In genomic region chr1:179917481-179917880, GRCm38 (mm10) we compare ENCODE assay signal across 22 mouse cellular contexts. TPM values are rescaled to one million over a fixed set of nuclear protein-coding genes. Genes with fewer than 3 reads are reported as not detected.
DNase-seq lines count a peak whose midpoint lies in the region; ATAC-seq and TF ChIP-seq lines count a peak whose summit lies in the region.
"Had no signal": no experiment of that assay in that cellular context is flagged by ENCODE, and none has a peak within 500 bp of the region (broad histone marks: within the 10 kb centered on the region; RNA-seq: fewer than 3 reads in every experiment).

No protein-coding gene starts in this region.

- H3K36me3 ChIP-seq in forebrain, postnatal 0 days (ENCODE audit: insufficient read depth), result no peaks in the 10 kb centered on the region
- H3K36me3 ChIP-seq: embryonic facial prominence, embryonic 10.5 days; heart, embryonic 15.5 days; limb, embryonic 10.5 days; liver, embryonic 15.5 days; lung, embryonic 15.5 days; neural tube, embryonic 15.5 days had no signal

- DNase-seq in gastrocnemius, postnatal 4 days (ENCODE audit: low spot score in 2 of 2), result peak; percentile 5 to 13
- no peak for DNase-seq in gastrocnemius, postnatal 36 days
- peak; percentile 17 to 20 for DNase-seq in right cerebral cortex, postnatal 10 days (ENCODE audit: low spot score in 2 of 2)
- no peak for DNase-seq in right cerebral cortex, postnatal 25 days
- DNase-seq in cerebellum, adult 18-20 months, result peak; percentile 49 to 55
- DNase-seq in cerebellum, postnatal 25 days, result peak; percentile 54 to 57
- no peak for DNase-seq in forebrain, postnatal 0 days
- DNase-seq: adrenal gland, postnatal 36 days; gastrocnemius, postnatal 25 days; heart, postnatal 36 days; kidney, adult 18-20 months; liver had no signal

- no peaks in the 10 kb centered on the region for H3K4me1 ChIP-seq in forebrain, postnatal 0 days (ENCODE audit: insufficient read depth)
- H3K4me1 ChIP-seq: limb, embryonic 10.5 days; liver, embryonic 15.5 days; lung, embryonic 15.5 days; neural tube, embryonic 15.5 days had no signal

- intact Hi-C loops in gastrocnemius, postnatal 36 days (cut with DNase I), result no loop called here

- H3K27me3 ChIP-seq in forebrain, postnatal 0 days (ENCODE audit: insufficient read depth, low read length), result no peaks in the 10 kb centered on the region
- H3K27me3 ChIP-seq: heart, embryonic 15.5 days; liver, embryonic 15.5 days; lung, embryonic 15.5 days; neural tube, embryonic 15.5 days had no signal

- 79% methylated on average over 11 of the region's 11 CpGs for WGBS in forebrain, postnatal 0 days

- H3K4me2 ChIP-seq in forebrain, postnatal 0 days (ENCODE audit: low read depth), result no peak overlapping the region
- H3K4me2 ChIP-seq: heart, embryonic 15.5 days; hindbrain, embryonic 14.5 days; liver, embryonic 15.5 days; lung, embryonic 15.5 days; neural tube, embryonic 15.5 days had no signal

- no peak overlapping the region for H3K9ac ChIP-seq in forebrain, postnatal 0 days
- H3K9ac ChIP-seq: heart, embryonic 15.5 days; hindbrain, embryonic 14.5 days; liver, embryonic 15.5 days; lung, embryonic 15.5 days; neural tube, embryonic 15.5 days had no signal

- H3K27ac ChIP-seq in forebrain, postnatal 0 days (ENCODE audit: low read depth, low read length), result no peak overlapping the region
- H3K27ac ChIP-seq: embryonic facial prominence, embryonic 10.5 days; heart, embryonic 15.5 days; hindbrain, embryonic 14.5 days; limb, embryonic 10.5 days; liver, embryonic 15.5 days; lung, embryonic 15.5 days; neural tube, embryonic 15.5 days had no signal

- no peak overlapping the region for H3K4me3 ChIP-seq in forebrain, postnatal 0 days (ENCODE audit: low read depth, low read length)
- H3K4me3 ChIP-seq: embryonic facial prominence, embryonic 10.5 days; heart, embryonic 15.5 days; limb, embryonic 10.5 days; liver, embryonic 15.5 days; lung, embryonic 15.5 days; neural tube, embryonic 15.5 days had no signal

- no peak for TF ChIP-seq CTCF in forebrain, postnatal 0 days (IDR thresholded peaks at IDR 0.05; ENCODE audit: low read depth)

- H3K9me3 ChIP-seq in forebrain, postnatal 0 days (ENCODE audit: low read length), result no peaks in the 10 kb centered on the region
- H3K9me3 ChIP-seq: embryonic facial prominence, embryonic 10.5 days; heart, embryonic 15.5 days; limb, embryonic 10.5 days; liver, embryonic 15.5 days; lung, embryonic 15.5 days; neural tube, embryonic 15.5 days had no signal

- ATAC-seq in forebrain, postnatal 0 days, result no peak
- no peak for ATAC-seq in megakaryocyte, adult 5-6 weeks (ENCODE audit: poor library complexity, severe bottlenecking)
- ATAC-seq: forebrain, embryonic 16.5 days; inflammation-experienced regulatory T-cells, adult 6 months had no signal

RNA-seq across cellular contexts. Expression of gene Cdc42bpa, which starts 42.8 kb away (rescaled TPM):
- total RNA-seq in gastrocnemius, postnatal 4 days (2021), result 10 to 100 TPM; 54.1 to 61.6 TPM
- total RNA-seq in gastrocnemius, postnatal 36 days (2021), result 10 to 100 TPM; 21.7 to 21.9 TPM
- total RNA-seq in forebrain, postnatal 0 days (2014; rRNA removed), result 92.9 and 111 TPM in 2 replicates
- polyA plus RNA-seq in forebrain, postnatal 0 days (2015; fragmentation: Nextera tagmentation; extraction: Ambion mirVana), result 14.0 and 25.2 TPM in 2 replicates
- 1.6 and 2.7 TPM in 2 replicates for total RNA-seq in megakaryocyte, adult 5-6 weeks (2015)
- 1.0 and 2.8 TPM in 2 replicates for total RNA-seq in megakaryocyte, adult 5-6 weeks (2017)

Comparison
In these comparisons a context has a peak if more than half of its experiments do, and no peak if none do; other contexts are left out.
1. DNase-seq: peak in gastrocnemius, postnatal 4 days (2 of 2), right cerebral cortex, postnatal 10 days (2 of 2), cerebellum, adult 18-20 months (2 of 2) and cerebellum, postnatal 25 days (2 of 2); none in gastrocnemius, postnatal 36 days (0 of 2), right cerebral cortex, postnatal 25 days (single experiment) and forebrain, postnatal 0 days (single experiment).
2. RNA of gene Cdc42bpa, which starts 42.8 kb away (total RNA-seq): 92.9 to 111 TPM in forebrain, postnatal 0 days, 54.1 to 61.6 TPM in gastrocnemius, postnatal 4 days and 21.7 to 21.9 TPM in gastrocnemius, postnatal 36 days; 1.0 to 2.8 TPM in megakaryocyte, adult 5-6 weeks; every median in the first group is over 4 times any median in the second.